Mouse (Mus musculus) stomach, embryonic 15.5 days (tissue): ENCODE results near the gene 1700019A02Rik. TPM values are rescaled to one million over a fixed set of nuclear protein-coding genes. Genes with fewer than 3 reads are reported as not detected.

Experiments
- ATAC-seq: fragments of 200-750 bp; cut with Nextera tagmentation; 2 replicates; pipeline ENCODE4 v1.8.0; 2017; ENCODE audit warnings: low read depth, moderate number of reproducible peaks, moderate TSS enrichment; ENCODE audit not compliant: insufficient read depth, low FRiP score
- H3K27ac ChIP-seq: fragments of 300-500 bp; sonication (generic); 2 replicates; pipeline ENCODE4 v1.5.1; 2015; ENCODE audit warnings: mild to moderate bottlenecking, inconsistent platforms
- H3K27me3 ChIP-seq: fragments of 300-500 bp; sonication (generic); replicated peaks from 2 replicates; pipeline ENCODE4 v1.6.1; 2015; ENCODE audit warnings: inconsistent platforms
- H3K36me3 ChIP-seq: fragments of 300-500 bp; sonication (generic); 2 replicates; pipeline ENCODE4 v1.6.1; 2015; ENCODE audit warnings: inconsistent platforms
- H3K4me1 ChIP-seq: fragments of 300-500 bp; sonication (generic); 2 replicates; pipeline ENCODE4 v1.6.1; 2015; ENCODE audit warnings: inconsistent platforms
- H3K4me2 ChIP-seq: fragments of 300-500 bp; sonication (generic); 2 replicates; pipeline ENCODE4 v1.6.1; 2015; ENCODE audit warnings: mild to moderate bottlenecking, inconsistent platforms
- H3K4me3 ChIP-seq: fragments of 300-500 bp; sonication (generic); replicated peaks from 2 replicates; pipeline ENCODE4 v1.5.1; 2015; ENCODE audit warnings: inconsistent platforms
- H3K9ac ChIP-seq: fragments of 300-500 bp; sonication (generic); 2 replicates; pipeline ENCODE4 v1.6.1; 2015; ENCODE audit warnings: inconsistent platforms
- H3K9me3 ChIP-seq: fragments of 300-500 bp; sonication (generic); 2 replicates; pipeline ENCODE4 v1.6.1; 2016; ENCODE audit warnings: inconsistent platforms
- WGBS: fragments of 180-500 bp; shearing (Covaris S2); methylation state at CpG from one replicate; pipeline ENCODE4 v1.1.7; 2015; 5-methylcytosine and 5-hydroxymethylcytosine counted together
- polyA plus RNA-seq: library from polyadenylated mRNA; unstranded; fragments of >200 nt; fragmentation: Nextera tagmentation; extraction: Ambion mirVana; gene quantifications from 2 replicates; pipeline ENCODE4 v1.2.1, GENCODE M21; 2015

The 1700019A02Rik gene
- polyA plus RNA-seq, result not detected in 2 replicates

- H3K9ac ChIP-seq, result no peak within 1 kb of the TSS
- no peaks in the 10 kb centered on the region for H3K36me3 ChIP-seq
- no peaks in the 10 kb centered on the region for H3K4me1 ChIP-seq
- no peak within 1 kb of the TSS for H3K27ac ChIP-seq
- no peaks in the 10 kb centered on the region for H3K27me3 ChIP-seq
- ATAC-seq, result no peak
- H3K4me3 ChIP-seq, result no peak within 1 kb of the TSS
- WGBS, result 94% methylated on average over 8 of the region's 8 CpGs
- no peaks in the 10 kb centered on the region for H3K9me3 ChIP-seq
- H3K4me2 ChIP-seq, result no peak within 1 kb of the TSS
Measured at GRCm38 (mm10) chr1:53187536-53187935, at the start of gene 1700019A02Rik. 1700019A02Rik (minus strand) TSS chr1:53187636.

GRCm38 (mm10) chr1:53226063-53226462 lies 38.6 kb upstream of the 1700019A02Rik start:
- 87% methylated on average over 1 of the region's 1 CpGs for WGBS
- H3K27ac ChIP-seq, result no peak overlapping the region
- ATAC-seq, result no peak
- no peak overlapping the region for H3K4me3 ChIP-seq
- no peak overlapping the region for H3K4me2 ChIP-seq
- H3K36me3 ChIP-seq, result 0 out of 2 replicates have a peak, but pooled peaks cover 2% of the 10 kb centered on the region
- no peaks in the 10 kb centered on the region for H3K9me3 ChIP-seq
- no peaks in the 10 kb centered on the region for H3K27me3 ChIP-seq
- H3K9ac ChIP-seq, result no peak overlapping the region
- no peaks in the 10 kb centered on the region for H3K4me1 ChIP-seq

GRCm38 (mm10) chr1:53225616-53226015 lies 38.2 kb upstream of the 1700019A02Rik start:
- H3K4me3 ChIP-seq, result no peak overlapping the region
- no peak overlapping the region for H3K4me2 ChIP-seq
- H3K4me1 ChIP-seq, result no peaks in the 10 kb centered on the region
- H3K27ac ChIP-seq, result no peak overlapping the region
- no peak overlapping the region for H3K9ac ChIP-seq
- H3K27me3 ChIP-seq, result no peaks in the 10 kb centered on the region
- H3K36me3 ChIP-seq, result 0 out of 2 replicates have a peak, but pooled peaks cover 2% of the 10 kb centered on the region
- no peak for ATAC-seq
- H3K9me3 ChIP-seq, result no peaks in the 10 kb centered on the region
- 77% methylated on average over 3 of the region's 3 CpGs for WGBS

- Histone ChIP-seq H3K4me2 (no peak overlapping the region), H3K9ac (no peak overlapping the region), H3K9me3 (no peaks in the 10 kb centered on the region), H3K27me3 (no peaks in the 10 kb centered on the region), H3K4me3 (no peak overlapping the region), H3K36me3 (0 out of 2 replicates have a peak, but pooled peaks cover 2% of the 10 kb centered on the region), H3K4me1 (no peaks in the 10 kb centered on the region), H3K27ac (no peak overlapping the region)
- WGBS, result 89% methylated on average over 1 of the region's 1 CpGs
- ATAC-seq, result no peak
Measured at GRCm38 (mm10) chr1:53224775-53225174, 37.3 kb upstream of the 1700019A02Rik start.

- Histone ChIP-seq H3K4me2 (no peak overlapping the region), H3K27ac (no peak overlapping the region), H3K4me3 (no peak overlapping the region), H3K4me1 (no peaks in the 10 kb centered on the region), H3K27me3 (no peaks in the 10 kb centered on the region), H3K36me3 (no peaks in the 10 kb centered on the region), H3K9ac (no peak overlapping the region), H3K9me3 (no peaks in the 10 kb centered on the region)
- no peak for ATAC-seq
Measured at GRCm38 (mm10) chr1:53210136-53210535, 22.7 kb upstream of the 1700019A02Rik start.

- H3K27ac ChIP-seq, result no peak overlapping the region
- no peak overlapping the region for H3K4me3 ChIP-seq
- no peaks in the 10 kb centered on the region for H3K4me1 ChIP-seq
- H3K9ac ChIP-seq, result no peak overlapping the region
- no peaks in the 10 kb centered on the region for H3K27me3 ChIP-seq
- H3K9me3 ChIP-seq, result no peaks in the 10 kb centered on the region
- ATAC-seq, result no peak
- H3K36me3 ChIP-seq, result no peaks in the 10 kb centered on the region
- no peak overlapping the region for H3K4me2 ChIP-seq
- 54% methylated on average over 2 of the region's 2 CpGs for WGBS
Measured at GRCm38 (mm10) chr1:53203902-53204301, 16.5 kb upstream of the 1700019A02Rik start.

- WGBS, result 49% methylated on average over 2 of the region's 2 CpGs
- Histone ChIP-seq H3K9ac (no peak overlapping the region), H3K27me3 (no peaks in the 10 kb centered on the region), H3K36me3 (no peaks in the 10 kb centered on the region), H3K4me3 (no peak overlapping the region), H3K4me1 (no peaks in the 10 kb centered on the region), H3K9me3 (no peaks in the 10 kb centered on the region), H3K27ac (no peak overlapping the region), H3K4me2 (no peak overlapping the region)
- ATAC-seq, result no peak
Measured at GRCm38 (mm10) chr1:53201630-53202199, 14.3 kb upstream of the 1700019A02Rik start.

GRCm38 (mm10) chr1:53194536-53194935 lies 7.1 kb upstream of the 1700019A02Rik start:
- Histone ChIP-seq H3K27ac (no peak overlapping the region), H3K9me3 (no peaks in the 10 kb centered on the region), H3K27me3 (no peaks in the 10 kb centered on the region), H3K36me3 (no peaks in the 10 kb centered on the region), H3K4me3 (no peak overlapping the region), H3K4me1 (no peaks in the 10 kb centered on the region), H3K9ac (no peak overlapping the region), H3K4me2 (no peak overlapping the region)
- ATAC-seq, result no peak
- WGBS, result 79% methylated on average over 3 of the region's 3 CpGs

- Histone ChIP-seq H3K4me3 (no peak overlapping the region), H3K4me1 (no peaks in the 10 kb centered on the region), H3K36me3 (no peaks in the 10 kb centered on the region), H3K4me2 (no peak overlapping the region), H3K27ac (no peak overlapping the region), H3K27me3 (no peaks in the 10 kb centered on the region), H3K9me3 (no peaks in the 10 kb centered on the region), H3K9ac (no peak overlapping the region)
- no peak for ATAC-seq
- WGBS, result 87% methylated on average over 3 of the region's 3 CpGs
Measured at GRCm38 (mm10) chr1:53191234-53191633, 3.8 kb upstream of the 1700019A02Rik start.

GRCm38 (mm10) chr1:53189620-53190019 lies 2.2 kb upstream of the 1700019A02Rik start:
- H3K9ac ChIP-seq, result no peak overlapping the region
- WGBS, result 55% methylated on average over 3 of the region's 3 CpGs
- H3K27ac ChIP-seq, result no peak overlapping the region
- no peaks in the 10 kb centered on the region for H3K9me3 ChIP-seq
- H3K4me1 ChIP-seq, result no peaks in the 10 kb centered on the region
- no peaks in the 10 kb centered on the region for H3K27me3 ChIP-seq
- H3K36me3 ChIP-seq, result no peaks in the 10 kb centered on the region
- no peak overlapping the region for H3K4me3 ChIP-seq
- no peak overlapping the region for H3K4me2 ChIP-seq
- ATAC-seq, result no peak

- no peak for ATAC-seq
- WGBS, result 95% methylated on average over 3 of the region's 3 CpGs
- Histone ChIP-seq H3K4me3 (no peak overlapping the region), H3K9me3 (no peaks in the 10 kb centered on the region), H3K4me2 (no peak overlapping the region), H3K27ac (no peak overlapping the region), H3K4me1 (no peaks in the 10 kb centered on the region), H3K27me3 (no peaks in the 10 kb centered on the region), H3K9ac (no peak overlapping the region), H3K36me3 (no peaks in the 10 kb centered on the region)
Measured at GRCm38 (mm10) chr1:53186301-53186700, 1.1 kb downstream of the 1700019A02Rik start.

GRCm38 (mm10) chr1:53157715-53158114 lies 29.7 kb downstream of the 1700019A02Rik start:
- Histone ChIP-seq H3K9me3 (no peaks in the 10 kb centered on the region), H3K4me1 (no peaks in the 10 kb centered on the region), H3K9ac (no peak overlapping the region), H3K27me3 (no peaks in the 10 kb centered on the region), H3K4me2 (no peak overlapping the region), H3K36me3 (no peaks in the 10 kb centered on the region), H3K4me3 (no peak overlapping the region), H3K27ac (no peak overlapping the region)
- no peak for ATAC-seq
- 63% methylated on average over 6 of the region's 6 CpGs for WGBS

GRCm38 (mm10) chr1:53123066-53123465 lies 64.4 kb downstream of the 1700019A02Rik start:
- ATAC-seq, result no peak
- no peaks in the 10 kb centered on the region for H3K36me3 ChIP-seq
- H3K4me2 ChIP-seq, result no peak overlapping the region
- no peak overlapping the region for H3K9ac ChIP-seq
- H3K27me3 ChIP-seq, result no peaks in the 10 kb centered on the region
- no peak overlapping the region for H3K27ac ChIP-seq
- H3K4me3 ChIP-seq, result no peak overlapping the region
- H3K4me1 ChIP-seq, result no peaks in the 10 kb centered on the region
- H3K9me3 ChIP-seq, result no peaks in the 10 kb centered on the region
- 25% methylated on average over 2 of the region's 2 CpGs for WGBS
